Comparison of ENCODE assay signal across 21 mouse cellular contexts in the genomic region with DNA sequence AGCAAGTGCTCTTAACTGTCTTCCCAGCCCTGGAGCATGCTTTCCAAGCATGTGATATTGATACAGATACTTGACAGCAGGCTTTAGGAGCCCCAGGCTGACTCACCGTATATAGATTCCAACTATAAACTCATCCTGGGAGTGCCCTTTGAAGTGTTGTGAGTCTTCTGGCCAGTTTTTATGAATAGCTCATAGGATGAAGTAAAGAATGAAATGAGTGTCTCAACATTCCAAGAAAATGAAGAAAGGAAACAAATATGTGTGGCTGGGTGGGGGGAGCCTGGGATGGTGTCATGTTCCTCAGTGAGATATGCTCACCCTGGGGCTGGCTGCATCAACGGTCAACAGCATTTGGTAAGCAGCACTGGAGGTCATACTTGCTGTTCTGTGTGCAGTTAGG.
DNase-seq lines count a peak whose midpoint lies in the region; ATAC-seq and TF ChIP-seq lines count a peak whose summit lies in the region.
"Had no signal": no experiment of that assay in that cellular context is flagged by ENCODE, and none has a peak within 500 bp of the region (broad histone marks: within the 10 kb centered on the region; RNA-seq: fewer than 3 reads in every experiment).

No protein-coding gene starts in this region.

- H3K27me3 ChIP-seq in forebrain, embryonic 11.5 days (ENCODE audit: control insufficient read depth, insufficient read depth, low read length), result no peaks in the 10 kb centered on the region
- no peaks in the 10 kb centered on the region for H3K27me3 ChIP-seq in forebrain, embryonic 12.5 days
- H3K27me3 ChIP-seq in limb, embryonic 14.5 days (ENCODE audit: control insufficient read depth, insufficient read depth, low read length), result no peaks in the 10 kb centered on the region
- no peaks in the 10 kb centered on the region for H3K27me3 ChIP-seq in limb, embryonic 10.5 days (ENCODE audit: low read depth, poor library complexity, severe bottlenecking)
- no peaks in the 10 kb centered on the region for H3K27me3 ChIP-seq in kidney, embryonic 16.5 days (ENCODE audit: insufficient read depth, low read length)
- H3K27me3 ChIP-seq: embryonic facial prominence, embryonic 12.5 days; heart, embryonic 15.5 days; hindbrain, embryonic 12.5 days; midbrain, embryonic 12.5 days; neural tube, embryonic 13.5 days had no signal

- H3K27ac ChIP-seq in forebrain, embryonic 11.5 days (ENCODE audit: low read depth, low read length), result no peak overlapping the region
- no peak overlapping the region for H3K27ac ChIP-seq in forebrain, embryonic 12.5 days
- 0 out of 2 replicates have a peak overlapping the region, but pooled peaks have one; percentile 20 for H3K27ac ChIP-seq in limb, embryonic 14.5 days (replicated peaks; ENCODE audit: low read depth, low read length)
- H3K27ac ChIP-seq in limb, embryonic 10.5 days, result no peak overlapping the region
- H3K27ac ChIP-seq in kidney, embryonic 16.5 days (ENCODE audit: low read length), result no peak overlapping the region
- H3K27ac ChIP-seq: embryonic facial prominence, embryonic 12.5 days; gastrocnemius, adult 2 months; heart, embryonic 15.5 days; hindbrain, embryonic 12.5 days; midbrain, embryonic 12.5 days; neural tube, embryonic 13.5 days had no signal

- no peak overlapping the region for H3K4me3 ChIP-seq in forebrain, embryonic 11.5 days (ENCODE audit: low read depth, low read length)
- H3K4me3 ChIP-seq in forebrain, embryonic 12.5 days (replicated peaks), result no peak overlapping the region
- H3K4me3 ChIP-seq in limb, embryonic 14.5 days (replicated peaks; ENCODE audit: low read length), result no peak overlapping the region
- H3K4me3 ChIP-seq in limb, embryonic 10.5 days, result no peak overlapping the region
- H3K4me3 ChIP-seq in kidney, embryonic 16.5 days (ENCODE audit: low read length), result no peak overlapping the region
- H3K4me3 ChIP-seq: embryonic facial prominence, embryonic 12.5 days; gastrocnemius, adult 2 months; heart, embryonic 15.5 days; hindbrain, embryonic 12.5 days; midbrain, embryonic 12.5 days; neural tube, embryonic 13.5 days had no signal

- 77% methylated on average over 2 of the region's 2 CpGs for WGBS in forebrain, embryonic 11.5 days
- 75% methylated on average over 2 of the region's 2 CpGs for WGBS in forebrain, embryonic 12.5 days
- 35% methylated on average over 2 of the region's 2 CpGs for WGBS in limb, embryonic 14.5 days
- WGBS in limb, embryonic 10.5 days, result 79% methylated on average over 2 of the region's 2 CpGs
- 38% methylated on average over 2 of the region's 2 CpGs for WGBS in kidney, embryonic 16.5 days

- TF ChIP-seq POLR2A in limb, embryonic 14.5 days (IDR thresholded peaks at IDR 0.05; ENCODE audit: borderline replicate concordance, extremely low read depth, insufficient read depth, insufficient read length), result no peak

- no peak overlapping the region for H3K4me2 ChIP-seq in forebrain, embryonic 11.5 days (ENCODE audit: low read depth, low read length, severe bottlenecking)
- no peak overlapping the region for H3K4me2 ChIP-seq in forebrain, embryonic 12.5 days
- no peak overlapping the region for H3K4me2 ChIP-seq in limb, embryonic 14.5 days (replicated peaks; ENCODE audit: low read depth, low read length, severe bottlenecking)
- H3K4me2 ChIP-seq in kidney, embryonic 16.5 days (replicated peaks; ENCODE audit: low read depth, low read length), result no peak overlapping the region
- H3K4me2 ChIP-seq: embryonic facial prominence, embryonic 12.5 days; heart, embryonic 15.5 days; hindbrain, embryonic 12.5 days; lung, embryonic 14.5 days; midbrain, embryonic 12.5 days; neural tube, embryonic 13.5 days had no signal

- no peak for ATAC-seq in forebrain, embryonic 11.5 days (replicated peaks; ENCODE audit: low FRiP score)
- ATAC-seq in forebrain, embryonic 12.5 days (ENCODE audit: low FRiP score), result no peak
- ATAC-seq in limb, embryonic 14.5 days (ENCODE audit: low FRiP score, low read depth), result no peak
- no peak for ATAC-seq in kidney, embryonic 16.5 days (ENCODE audit: low FRiP score, low TSS enrichment)

- peaks cover 12% of the 10 kb centered on the region for H3K4me1 ChIP-seq in forebrain, embryonic 11.5 days (replicated peaks; ENCODE audit: control insufficient read depth, insufficient read depth, low read length)
- peaks cover 12% of the 10 kb centered on the region for H3K4me1 ChIP-seq in forebrain, embryonic 12.5 days
- peaks cover 16% of the 10 kb centered on the region for H3K4me1 ChIP-seq in limb, embryonic 14.5 days (ENCODE audit: control insufficient read depth, insufficient read depth, low read length)
- H3K4me1 ChIP-seq in limb, embryonic 10.5 days, result peaks cover 20% of the 10 kb centered on the region
- H3K4me1 ChIP-seq in kidney, embryonic 16.5 days (ENCODE audit: insufficient read depth, low read length), result peaks cover 12% of the 10 kb centered on the region

- H3K9me3 ChIP-seq in forebrain, embryonic 11.5 days (ENCODE audit: control insufficient read depth, low read length), result no peaks in the 10 kb centered on the region
- 0 out of 2 replicates have a peak, but pooled peaks cover 3% of the 10 kb centered on the region for H3K9me3 ChIP-seq in forebrain, embryonic 12.5 days
- H3K9me3 ChIP-seq in limb, embryonic 14.5 days (ENCODE audit: control insufficient read depth, low read length), result no peaks in the 10 kb centered on the region
- H3K9me3 ChIP-seq in limb, embryonic 10.5 days (replicated peaks), result no peaks in the 10 kb centered on the region
- H3K9me3 ChIP-seq in kidney, embryonic 16.5 days (ENCODE audit: low read length), result peaks cover 7% of the 10 kb centered on the region; the same call in 1 of the 2 replicates
- H3K9me3 ChIP-seq: heart, embryonic 15.5 days; midbrain, embryonic 12.5 days had no signal

- no peak overlapping the region for H3K9ac ChIP-seq in forebrain, embryonic 11.5 days (ENCODE audit: low read length)
- H3K9ac ChIP-seq in forebrain, embryonic 12.5 days, result no peak overlapping the region
- H3K9ac ChIP-seq in limb, embryonic 14.5 days (ENCODE audit: low read depth, low read length, severe bottlenecking), result no peak overlapping the region
- H3K9ac ChIP-seq in kidney, embryonic 16.5 days (replicated peaks; ENCODE audit: low read length), result no peak overlapping the region
- H3K9ac ChIP-seq: embryonic facial prominence, embryonic 12.5 days; heart, embryonic 15.5 days; hindbrain, embryonic 12.5 days; lung, embryonic 14.5 days; midbrain, embryonic 12.5 days; neural tube, embryonic 13.5 days had no signal

- peak; percentile 17 for DNase-seq in forebrain, embryonic 11.5 days (ENCODE audit: low spot score)
- DNase-seq in limb, embryonic 14.5 days (ENCODE audit: low spot score), result no peak
- DNase-seq in limb, embryonic 10.5 days (ENCODE audit: low spot score), result no peak
- DNase-seq in NIH3T3 (ENCODE audit: low read depth), result peak; percentile 84
- peak; percentile 62 for DNase-seq in skeletal muscle tissue, adult 2 months (ENCODE audit: low read depth, low spot score)
- DNase-seq in urinary bladder, adult 2 months (ENCODE audit: low spot score), result no peak
- DNase-seq: adrenal gland, adult 8-10 months; B cell, adult 2 months; cerebellum, adult 9-10 months; gastrocnemius, adult 2 months; kidney, adult 11 months; kidney, postnatal 10 days; lung, embryonic 14.5 days; thymus, adult 2 months had no signal

- H3K36me3 ChIP-seq in forebrain, embryonic 11.5 days (ENCODE audit: control insufficient read depth, insufficient read depth, low read length), result no peaks in the 10 kb centered on the region
- no peaks in the 10 kb centered on the region for H3K36me3 ChIP-seq in forebrain, embryonic 12.5 days (replicated peaks)
- no peaks in the 10 kb centered on the region for H3K36me3 ChIP-seq in limb, embryonic 14.5 days (ENCODE audit: control insufficient read depth, insufficient read depth, low read length)
- H3K36me3 ChIP-seq in limb, embryonic 10.5 days, result no peaks in the 10 kb centered on the region
- no peaks in the 10 kb centered on the region for H3K36me3 ChIP-seq in kidney, embryonic 16.5 days (ENCODE audit: insufficient read depth, low read length)
- H3K36me3 ChIP-seq: embryonic facial prominence, embryonic 12.5 days; heart, embryonic 15.5 days; hindbrain, embryonic 12.5 days; midbrain, embryonic 12.5 days; neural tube, embryonic 13.5 days had no signal

Comparison
In these comparisons a context has a peak if more than half of its experiments do, and no peak if none do; other contexts are left out.
1. DNase-seq: peak in forebrain, embryonic 11.5 days (single experiment), NIH3T3 (single experiment) and skeletal muscle tissue, adult 2 months (single experiment); none in limb, embryonic 14.5 days (single experiment), limb, embryonic 10.5 days (single experiment) and urinary bladder, adult 2 months (single experiment).